Mouse (Mus musculus) heart, adult 2 months (tissue): ENCODE measurements around the gene Vstm5.

Source experiments
- CTCF ChIP-seq: fragments of 200-600 bp; IDR thresholded peaks from 2 replicates; pipeline ENCODE4 v1.8.1; 2022; ENCODE audit warnings: antibody characterized with exemption, mild to moderate bottlenecking, moderate library complexity
- POLR2A ChIP-seq: fragments of 200-500 bp; IDR thresholded peaks from 2 replicates; pipeline ENCODE4 v1.6.1; 2011; ENCODE audit warnings: mild to moderate bottlenecking, low read depth, low read length, control low read depth; ENCODE audit not compliant: insufficient read depth

DNA sequence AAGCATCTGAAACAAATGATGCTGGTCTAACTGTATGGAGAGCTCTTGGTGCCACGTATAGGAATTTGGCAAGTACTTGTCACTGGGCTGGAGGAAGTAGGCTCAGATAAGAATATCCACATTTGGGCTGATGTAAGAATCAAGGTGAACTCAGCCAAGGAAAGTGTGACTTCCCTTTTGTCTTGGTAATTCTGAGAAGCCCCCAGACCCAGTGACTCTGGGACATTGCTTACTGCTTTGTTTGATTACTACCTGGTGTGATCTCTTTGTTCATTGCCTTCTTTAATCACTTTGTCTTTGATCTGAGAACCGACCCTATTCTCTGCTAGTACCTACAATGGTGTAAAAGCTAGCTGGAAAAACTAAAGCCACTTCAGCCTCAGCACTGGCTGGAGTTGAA is 13.9 kb upstream of the Vstm5 start:
- no peak for TF ChIP-seq CTCF
- no peak for TF ChIP-seq POLR2A
